Mouse (Mus musculus) urinary bladder, postnatal 25 days (tissue): Measurements from ENCODE around the gene Hpn.
A peak's percentile ranks its signal among the peaks of the same experiment; 100 is the strongest.

Experiments
- DNase-seq: peaks from one replicate; pipeline ENCODE4 v3.0.0; 2022; ENCODE audit warnings: low spot score

Gene Hpn

GRCm38 (mm10) chr7:31140941-31141340, 25.9 kb upstream of the Hpn start:
- no peak for DNase-seq

DNA sequence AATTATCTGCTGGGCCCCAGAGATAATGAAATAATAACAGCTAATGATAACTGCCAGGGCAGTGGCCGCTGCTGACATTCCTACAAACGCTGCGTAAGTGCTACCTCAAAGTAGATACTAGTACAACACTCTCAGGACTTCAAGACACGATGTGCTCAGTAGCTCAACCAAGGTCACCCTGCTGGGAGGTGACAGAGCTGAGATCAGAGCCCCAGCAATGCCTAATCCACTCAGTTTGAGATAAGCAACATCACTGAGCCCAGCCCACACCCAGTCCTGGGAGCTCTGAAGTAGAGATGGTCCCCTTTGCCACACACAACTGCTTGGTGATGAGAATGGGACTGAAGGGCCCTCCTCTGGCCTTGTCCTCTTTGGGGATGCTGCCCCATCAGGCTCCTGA, 25.2 kb upstream of the Hpn start:
- no peak for DNase-seq

DNA sequence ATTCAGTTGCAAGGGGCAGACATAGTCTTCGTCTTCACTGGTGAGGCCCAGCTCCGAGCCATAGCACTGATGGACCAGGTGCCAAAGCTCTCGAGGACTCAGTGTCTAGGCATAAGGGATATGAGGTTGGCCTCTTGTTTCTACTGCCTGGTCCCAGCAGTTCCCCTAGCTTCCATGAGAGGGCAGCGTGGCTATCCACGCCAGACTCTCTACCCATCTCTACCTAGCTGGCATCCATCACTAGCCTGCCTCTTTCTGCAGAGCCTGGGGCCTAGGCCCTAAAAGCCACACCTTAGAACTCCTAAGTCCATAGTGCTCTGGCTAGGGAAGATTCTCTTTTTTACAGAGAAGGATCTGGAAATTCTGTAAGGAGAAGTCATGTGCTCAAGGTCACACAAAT, 24.7 kb upstream of the Hpn start:
- DNase-seq: peak; percentile 40

DNA sequence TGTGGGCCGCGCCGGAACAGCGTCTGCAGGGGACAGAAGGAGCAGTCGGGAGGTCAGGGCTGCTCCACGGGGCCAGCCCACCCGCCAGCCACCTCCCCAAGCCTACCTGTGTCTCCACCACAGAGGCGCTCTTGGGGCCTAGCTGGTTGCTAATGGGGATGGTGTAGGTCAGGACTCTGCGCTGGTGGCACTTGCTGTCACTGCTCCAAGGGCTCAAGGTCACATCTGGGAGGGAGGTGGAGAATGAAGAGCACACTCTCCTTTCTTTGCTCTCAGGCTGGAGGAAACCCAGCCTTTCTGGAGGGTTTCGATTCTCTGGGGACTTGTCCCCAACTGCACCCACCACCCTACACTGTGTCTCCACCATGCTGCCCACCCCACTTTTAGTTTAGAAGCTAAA, 20.6 kb upstream of the Hpn start:
- DNase-seq: no peak

- DNase-seq: no peak
Measured at GRCm38 (mm10) chr7:31131866-31132265, 16.8 kb upstream of the Hpn start.

- peak; percentile 39 for DNase-seq
Measured at GRCm38 (mm10) chr7:31130841-31131240, 15.8 kb upstream of the Hpn start.

DNA sequence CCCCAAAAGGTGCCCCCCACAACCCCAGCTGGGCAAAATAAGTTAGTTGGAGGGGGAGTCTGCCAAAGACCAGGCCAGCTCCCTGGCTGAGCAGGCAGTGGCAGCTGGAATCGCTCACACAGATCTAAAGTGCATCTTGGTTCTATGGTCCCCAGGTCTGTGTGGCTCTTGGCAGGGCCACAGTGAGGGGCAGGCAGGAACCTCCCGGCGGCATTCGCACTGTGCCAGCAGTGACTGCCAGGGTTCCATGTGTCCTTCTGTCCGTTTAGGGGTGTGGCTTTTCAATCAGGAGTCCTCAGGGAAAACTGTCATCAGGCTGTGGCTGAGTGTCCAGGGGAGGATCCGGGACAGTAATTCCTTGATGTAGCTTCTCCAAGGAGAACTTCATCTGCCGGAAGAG, 15.1 kb upstream of the Hpn start:
- DNase-seq: no peak

DNA sequence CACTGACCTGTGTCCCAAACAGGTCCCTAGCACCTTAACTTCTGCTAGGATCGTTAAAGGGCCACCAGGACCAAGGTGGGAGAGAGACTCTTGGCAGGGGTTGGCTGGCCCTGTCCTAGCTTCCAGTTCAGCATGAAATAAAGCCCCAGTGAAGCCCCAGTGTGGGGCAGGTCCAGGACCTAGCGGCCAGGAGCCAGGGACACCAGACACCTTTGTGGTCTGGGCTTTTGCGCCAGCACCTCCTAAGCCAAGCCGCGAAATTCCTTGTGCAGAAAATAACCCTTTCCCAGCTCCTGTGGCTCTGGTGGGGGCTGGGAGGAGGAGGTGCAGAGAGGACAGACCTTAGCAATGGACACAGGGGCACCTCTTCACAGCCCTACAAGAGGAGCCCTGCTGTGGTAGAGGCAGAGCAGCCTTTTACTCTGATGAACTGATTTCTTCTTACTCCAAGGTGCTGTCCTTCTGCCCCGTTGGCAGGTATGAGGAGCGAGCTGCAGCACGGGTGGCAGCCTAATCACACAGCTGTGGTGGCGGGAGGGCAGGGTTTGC, 13.1 kb upstream of the Hpn start:
- DNase-seq: no peak

DNA sequence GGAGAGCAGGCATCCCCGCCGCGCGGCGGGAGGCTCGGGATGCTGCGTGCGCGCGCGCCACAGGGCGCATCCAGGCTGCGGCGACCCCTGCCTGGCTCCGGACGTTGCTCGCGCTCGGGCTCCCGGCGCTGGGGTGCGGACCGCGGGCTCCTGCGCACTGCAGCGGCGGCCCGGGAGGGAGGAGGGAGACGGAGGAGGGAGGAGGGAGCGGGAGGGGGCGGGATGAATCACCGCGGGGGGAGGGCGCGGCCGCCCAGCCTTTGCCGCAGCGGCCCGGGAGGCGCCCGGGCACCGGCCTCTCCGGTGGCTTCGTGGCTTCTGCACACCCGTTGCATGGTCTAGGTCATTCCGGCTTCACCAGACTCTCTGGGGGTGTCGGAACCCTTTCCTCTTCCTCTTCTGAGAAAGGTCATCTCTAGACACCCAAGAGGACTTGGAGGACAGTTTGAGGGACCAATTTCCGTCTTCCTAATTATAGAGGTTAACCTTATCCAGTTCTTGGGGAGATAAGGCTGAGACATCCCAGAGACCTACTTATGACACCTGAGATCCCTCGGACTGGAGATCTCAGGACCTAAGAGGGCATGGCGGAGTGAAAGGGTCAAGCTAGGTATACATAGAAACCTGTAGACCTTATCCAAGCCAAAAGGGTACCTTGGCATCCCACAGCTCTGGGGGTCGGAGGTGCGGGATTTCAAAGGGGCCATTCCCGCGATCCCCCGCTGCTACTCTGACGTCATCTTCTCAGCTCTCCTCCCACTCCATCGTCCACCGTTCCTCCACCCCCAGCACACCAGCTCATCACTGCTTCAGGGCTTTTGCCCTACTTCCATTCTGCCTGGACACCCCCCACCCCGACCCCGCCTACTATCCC, 12.0 kb upstream of the Hpn start, which contains the start of gene Scn1b:
Scn1b (minus strand) TSS at position 153 of the 874 bp plus-strand sequence.
- DNase-seq: peak; percentile 59

DNA sequence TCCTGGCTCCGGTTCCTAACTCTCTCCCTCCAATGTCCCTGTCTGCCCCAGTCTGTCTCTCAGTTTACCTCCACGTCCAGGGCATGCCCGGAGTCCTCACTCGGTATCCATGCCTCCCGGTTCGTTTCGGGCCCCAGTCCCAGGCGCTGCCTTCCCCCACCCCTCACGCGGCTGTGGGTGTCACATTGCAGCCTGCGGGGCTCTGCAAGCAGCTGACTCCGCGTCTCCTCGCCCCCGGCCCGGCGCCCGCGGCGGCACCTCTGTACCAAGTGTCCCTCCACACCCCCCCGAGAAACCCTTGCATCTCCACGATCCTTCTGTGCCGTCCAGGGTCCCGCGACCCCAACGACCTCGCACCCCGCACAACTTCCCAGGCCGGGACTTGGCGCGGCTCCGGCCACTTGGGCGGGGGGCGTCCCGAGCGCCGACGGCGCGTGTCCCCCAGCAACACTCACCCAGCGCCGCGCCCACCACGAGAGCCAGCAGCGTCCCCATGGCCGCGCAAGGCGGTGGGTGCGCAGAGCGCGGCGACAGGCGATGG, 11.2 kb upstream of the Hpn start:
- DNase-seq: no peak

- DNase-seq: no peak
Measured at GRCm38 (mm10) chr7:31125116-31125515, 10.0 kb upstream of the Hpn start.

DNA sequence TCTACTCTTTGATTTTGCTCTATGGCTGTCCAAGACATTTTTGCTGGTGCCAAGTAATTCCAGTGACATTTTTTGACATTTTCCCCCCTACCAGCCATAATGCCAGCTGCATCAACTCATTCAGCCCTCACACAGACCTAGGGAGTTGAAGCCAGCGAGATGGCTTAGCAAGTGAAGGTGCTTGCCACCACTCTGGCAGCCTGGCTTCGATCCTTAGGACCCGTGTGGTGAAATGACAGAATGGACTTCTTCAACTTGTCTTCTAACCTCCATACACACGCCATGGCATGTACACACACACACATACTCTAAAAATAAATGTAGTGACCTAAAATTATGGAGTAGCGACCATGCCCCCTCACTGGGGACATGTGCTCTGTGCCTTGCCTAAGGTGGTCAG, 9.3 kb upstream of the Hpn start:
- no peak for DNase-seq

GRCm38 (mm10) chr7:31123697-31124096, 8.6 kb upstream of the Hpn start:
- DNase-seq: no peak

DNA sequence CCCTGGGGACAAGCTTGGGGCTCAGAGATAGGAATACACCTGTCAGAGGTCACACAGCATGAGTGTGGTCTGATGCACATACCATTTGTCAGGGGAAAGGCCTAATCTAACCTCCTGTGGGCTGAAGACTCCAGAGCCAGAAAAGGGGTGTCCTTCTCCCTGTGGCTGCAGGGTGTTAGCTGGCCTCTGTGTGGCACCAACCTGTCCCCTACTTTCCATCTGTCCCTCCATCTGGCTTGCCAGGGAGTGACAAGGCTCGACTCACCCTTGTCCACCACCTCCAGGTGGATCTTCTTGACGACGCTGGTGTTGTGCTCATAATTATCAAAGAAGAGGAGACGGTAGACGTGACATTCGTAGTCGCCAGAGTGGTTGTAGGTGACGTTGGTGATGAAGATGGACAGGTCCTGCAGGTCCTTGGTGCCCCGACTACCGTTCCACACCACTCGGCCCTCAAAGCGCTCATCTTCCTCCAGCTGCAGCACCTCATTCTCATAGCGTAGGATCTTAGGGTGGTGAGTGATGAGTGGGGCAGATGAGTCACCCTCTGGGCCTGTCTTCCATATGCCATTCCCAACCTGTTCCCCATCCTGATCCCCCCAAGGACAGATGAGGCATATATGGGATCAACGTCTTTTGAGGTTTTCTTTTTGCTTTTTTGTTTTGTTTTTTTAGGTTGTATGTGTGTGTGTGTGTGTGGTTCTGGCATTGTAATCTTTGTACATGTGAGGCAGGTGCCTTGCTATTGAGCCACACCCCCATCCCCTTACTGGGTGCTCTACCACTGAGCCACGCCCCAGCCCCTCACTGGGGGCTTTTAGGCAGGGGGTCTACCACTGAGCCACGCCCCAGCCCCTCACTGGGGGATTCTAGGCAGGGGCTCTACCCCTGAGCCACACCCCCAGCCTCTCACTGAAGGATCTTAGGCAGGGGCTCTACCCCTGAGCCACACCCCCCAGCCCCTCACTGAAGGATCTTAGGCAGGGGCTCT, 7.8 kb upstream of the Hpn start:
- DNase-seq: no peak

- no peak for DNase-seq
Measured at GRCm38 (mm10) chr7:31119556-31119955, 4.5 kb upstream of the Hpn start.

DNA sequence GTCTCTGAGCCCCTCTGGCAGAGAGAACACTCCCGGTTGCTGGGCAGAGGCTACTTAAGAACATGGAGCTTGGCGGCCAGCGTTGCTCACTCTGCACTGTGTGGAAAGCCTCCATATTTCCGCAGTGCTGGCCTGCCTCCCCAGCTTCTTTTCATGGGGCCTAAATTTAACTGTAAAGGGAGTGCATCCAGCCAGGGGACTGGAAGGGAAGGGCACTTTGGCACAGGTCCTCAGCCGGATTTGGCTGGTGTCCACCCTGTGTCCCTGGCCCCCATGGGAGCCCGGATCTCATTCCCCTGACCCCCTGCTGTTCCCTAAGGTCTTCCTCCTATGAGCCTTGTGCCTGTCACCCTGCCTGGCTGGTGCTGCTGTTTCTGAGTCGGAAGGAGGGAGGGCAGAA, 3.4 kb upstream of the Hpn start:
- no peak for DNase-seq

- DNase-seq: no peak
Measured at GRCm38 (mm10) chr7:31117465-31117864, 2.4 kb upstream of the Hpn start.

DNA sequence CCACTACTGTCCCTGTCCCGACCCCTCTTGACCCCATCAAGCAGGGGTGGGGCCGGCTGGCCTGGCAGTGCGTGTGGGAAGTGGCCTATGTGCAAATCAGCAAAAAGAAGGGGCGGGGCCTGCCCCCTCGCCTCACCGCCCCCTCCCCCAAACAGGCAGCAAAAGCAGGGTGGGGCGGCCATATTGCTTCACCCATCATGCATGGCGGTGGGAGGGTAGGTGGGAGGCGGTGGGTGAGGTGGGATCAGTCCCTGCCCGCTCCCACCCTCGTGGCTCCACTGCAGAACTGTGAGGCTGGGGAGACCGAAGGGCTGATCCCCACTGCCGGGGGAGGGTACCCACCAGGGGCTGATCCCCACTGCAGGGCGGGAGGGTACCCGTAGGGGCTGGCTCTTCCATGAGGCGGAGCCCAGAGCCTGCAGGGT, 1.6 kb upstream of the Hpn start:
- DNase-seq: no peak

DNA sequence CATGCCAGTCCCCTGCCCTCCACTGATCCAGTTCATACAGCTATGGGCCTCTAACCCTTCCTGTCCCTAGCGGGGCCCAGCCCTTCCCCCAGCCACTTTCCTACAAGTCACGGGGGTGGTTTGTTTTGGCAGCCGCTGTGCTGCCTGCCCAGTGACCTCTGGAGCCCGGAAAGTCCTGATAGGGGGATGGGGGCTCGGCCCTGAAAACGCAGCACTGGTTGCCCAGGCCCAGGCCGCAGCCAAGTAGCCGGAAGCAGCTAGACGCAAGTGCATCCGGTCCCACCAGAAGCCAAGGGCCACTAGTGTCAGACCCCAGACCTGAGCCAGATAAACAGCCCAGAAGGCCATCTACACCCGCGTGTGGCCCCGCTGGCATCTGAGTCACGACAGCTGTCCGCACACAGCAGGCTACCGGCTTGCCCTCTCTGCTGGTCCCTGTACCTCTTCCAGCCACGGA, 525 bp upstream of the Hpn start:
- DNase-seq: no peak

- no peak for DNase-seq
Measured at GRCm38 (mm10) chr7:31114646-31115045, 444 bp downstream of the Hpn start.

- DNase-seq: no peak
Measured at GRCm38 (mm10) chr7:31113800-31114199, 1.3 kb downstream of the Hpn start.

- no peak for DNase-seq
Measured at GRCm38 (mm10) chr7:31112036-31112435, 3.1 kb downstream of the Hpn start.
